Mouse (Mus musculus) ES-Bruce4 (cell line): ENCODE data around the gene Elovl2. TPM values are rescaled to one million over a fixed set of nuclear protein-coding genes. Genes with fewer than 3 reads are reported as not detected.
A peak's percentile ranks its signal among the peaks of the same experiment; 100 is the strongest.
"Not testable (repeated sequence)": the region's sequence is repeated elsewhere in the genome, so short reads cannot be mapped to it uniquely, and the experiment has no call there.

Experiments
- H3K27ac ChIP-seq: 2 replicates; pipeline ENCODE4 v1.5.1; 2012; ENCODE audit warnings: low read length, inconsistent platforms; ENCODE audit not compliant: insufficient read depth
- H3K27me3 ChIP-seq: 2 replicates; pipeline ENCODE4 v1.6.1; 2012; ENCODE audit warnings: mild to moderate bottlenecking, low read length, inconsistent platforms; ENCODE audit not compliant: control insufficient read depth, poor library complexity, insufficient read depth, severe bottlenecking
- H3K36me3 ChIP-seq: 2 replicates; pipeline ENCODE4 v1.6.1; 2012; ENCODE audit warnings: inconsistent platforms, mild to moderate bottlenecking, low read length, moderate library complexity; ENCODE audit not compliant: control insufficient read depth, poor library complexity, insufficient read depth, severe bottlenecking
- H3K4me1 ChIP-seq: one replicate; pipeline ENCODE4 v1.8.1; 2011; ENCODE audit warnings: low read length; ENCODE audit not compliant: control insufficient read depth, insufficient read depth
- H3K4me3 ChIP-seq: 2 replicates; pipeline ENCODE4 v1.5.1; 2011; ENCODE audit warnings: low read depth, mild to moderate bottlenecking, low read length
- H3K9ac ChIP-seq: 2 replicates; pipeline ENCODE4 v1.6.1; 2012; ENCODE audit warnings: low read depth, mild to moderate bottlenecking, inconsistent platforms; ENCODE audit not compliant: poor library complexity, severe bottlenecking
- H3K9me3 ChIP-seq: replicated peaks from 2 replicates; pipeline ENCODE4 v1.6.1; 2012; ENCODE audit warnings: mild to moderate bottlenecking, low read length, inconsistent platforms; ENCODE audit not compliant: control insufficient read depth, poor library complexity, insufficient read depth, severe bottlenecking
- CTCF ChIP-seq: IDR thresholded peaks from one replicate; pipeline ENCODE4 v1.8.1; 2011; ENCODE audit warnings: low read depth, low read length
- EP300 ChIP-seq: IDR thresholded peaks from 2 replicates; pipeline ENCODE4 v1.6.1; 2011; ENCODE audit warnings: low read depth, low read length; ENCODE audit not compliant: insufficient read depth
- POLR2A ChIP-seq: IDR thresholded peaks from one replicate; pipeline ENCODE4 v1.8.1; 2011; ENCODE audit warnings: low read length; ENCODE audit not compliant: insufficient read depth
- polyA plus RNA-seq: library from polyadenylated mRNA; stranded (reverse); fragments of >200 nt; gene quantifications from 2 replicates; pipeline ENCODE4 v1.2.4, GENCODE M21; 2011; ENCODE audit warnings: low read depth; ENCODE audit not compliant: missing spikeins, insufficient read depth, insufficient read length

Gene Elovl2
- polyA plus RNA-seq, 1 experiment, result 5.8 TPM

GRCm38 (mm10) chr13:41256126-41256525, 35.9 kb upstream of the Elovl2 start:
- TF ChIP-seq EP300 (no peak), CTCF (no peak), POLR2A (no peak)
- H3K36me3 ChIP-seq, result no peaks in the 10 kb centered on the region
- no peaks in the 10 kb centered on the region for H3K4me1 ChIP-seq
- no peak overlapping the region for H3K4me3 ChIP-seq
- H3K27me3 ChIP-seq, result no peaks in the 10 kb centered on the region
- no peak overlapping the region for H3K9ac ChIP-seq
- H3K27ac ChIP-seq, result no peak overlapping the region
- H3K9me3 ChIP-seq, result no peaks in the 10 kb centered on the region

- H3K4me1 ChIP-seq, result no peaks in the 10 kb centered on the region
- no peaks in the 10 kb centered on the region for H3K36me3 ChIP-seq
- H3K27ac ChIP-seq, result no peak overlapping the region
- H3K9me3 ChIP-seq, result no peaks in the 10 kb centered on the region
- TF ChIP-seq EP300 (no peak), CTCF (no peak), POLR2A (no peak)
- no peak overlapping the region for H3K4me3 ChIP-seq
- H3K9ac ChIP-seq, result no peak overlapping the region
- H3K27me3 ChIP-seq, result no peaks in the 10 kb centered on the region
These were observed 32.5 kb upstream of the Elovl2 start for GRCm38 (mm10) chr13:41252736-41253135.

- H3K9ac ChIP-seq, result no peak overlapping the region
- no peak overlapping the region for H3K27ac ChIP-seq
- H3K27me3 ChIP-seq, result no peaks in the 10 kb centered on the region
- no peaks in the 10 kb centered on the region for H3K4me1 ChIP-seq
- no peaks in the 10 kb centered on the region for H3K9me3 ChIP-seq
- TF ChIP-seq CTCF (no peak), POLR2A (no peak), EP300 (no peak)
- no peak overlapping the region for H3K4me3 ChIP-seq
- H3K36me3 ChIP-seq, result no peaks in the 10 kb centered on the region
These were observed 31.9 kb upstream of the Elovl2 start for GRCm38 (mm10) chr13:41252141-41252540.

- Histone ChIP-seq H3K36me3 (no peaks in the 10 kb centered on the region), H3K9me3 (no peaks in the 10 kb centered on the region), H3K9ac (no peak overlapping the region), H3K27me3 (no peaks in the 10 kb centered on the region), H3K27ac (no peak overlapping the region), H3K4me3 (no peak overlapping the region), H3K4me1 (no peaks in the 10 kb centered on the region)
- TF ChIP-seq EP300 (no peak), CTCF (no peak), POLR2A (no peak)
These were observed 31.5 kb upstream of the Elovl2 start for GRCm38 (mm10) chr13:41251667-41252066.

GRCm38 (mm10) chr13:41251232-41251631, 31.0 kb upstream of the Elovl2 start:
- peak overlapping the region; percentile 64; the same call in 1 of the 2 replicates for H3K9ac ChIP-seq
- not testable (repeated sequence) for H3K4me1 ChIP-seq, H3K9me3 ChIP-seq, H3K4me3 ChIP-seq, H3K36me3 ChIP-seq, H3K27me3 ChIP-seq, H3K27ac ChIP-seq

- peak overlapping the region; percentile 93 for H3K4me3 ChIP-seq
- H3K36me3 ChIP-seq, result no peaks in the 10 kb centered on the region
- no peaks in the 10 kb centered on the region for H3K27me3 ChIP-seq
- TF ChIP-seq CTCF (no peak), EP300 (no peak), POLR2A (no peak)
- peak overlapping the region; percentile 64 for H3K9ac ChIP-seq
- no peak overlapping the region for H3K27ac ChIP-seq
- no peaks in the 10 kb centered on the region for H3K4me1 ChIP-seq
- no peaks in the 10 kb centered on the region for H3K9me3 ChIP-seq
These were observed 30.2 kb upstream of the Elovl2 start for GRCm38 (mm10) chr13:41250318-41250981.
